Mouse (Mus musculus) embryonic facial prominence, embryonic 15.5 days (tissue): ENCODE measurements around the gene Slc25a48. TPM values are rescaled to one million over a fixed set of nuclear protein-coding genes. Genes with fewer than 3 reads are reported as not detected.

Experiments
- ATAC-seq: fragments of 200-750 bp; cut with Nextera tagmentation; 2 replicates; pipeline ENCODE4 v1.8.0; 2017; ENCODE audit warnings: low read depth, moderate TSS enrichment; ENCODE audit not compliant: insufficient number of reproducible peaks, low FRiP score, low TSS enrichment
- H3K27ac ChIP-seq: fragments of 300-500 bp; sonication (generic); replicated peaks from 2 replicates; pipeline ENCODE4 v1.5.1; 2015; ENCODE audit warnings: mild to moderate bottlenecking, inconsistent platforms
- H3K27me3 ChIP-seq: fragments of 300-500 bp; sonication (generic); 2 replicates; pipeline ENCODE4 v1.6.1; 2015; ENCODE audit warnings: inconsistent platforms
- H3K36me3 ChIP-seq: fragments of 300-500 bp; sonication (generic); 2 replicates; pipeline ENCODE4 v1.6.1; 2015; ENCODE audit warnings: mild to moderate bottlenecking, inconsistent platforms
- H3K4me1 ChIP-seq: fragments of 300-500 bp; sonication (generic); 2 replicates; pipeline ENCODE4 v1.6.1; 2015; ENCODE audit warnings: inconsistent platforms
- H3K4me2 ChIP-seq: fragments of 300-500 bp; sonication (generic); replicated peaks from 2 replicates; pipeline ENCODE4 v1.6.1; 2015; ENCODE audit warnings: mild to moderate bottlenecking, inconsistent platforms
- H3K4me3 ChIP-seq: fragments of 300-500 bp; sonication (generic); replicated peaks from 2 replicates; pipeline ENCODE4 v1.5.1; 2015; ENCODE audit warnings: mild to moderate bottlenecking, inconsistent platforms
- H3K9ac ChIP-seq: fragments of 300-500 bp; sonication (generic); 2 replicates; pipeline ENCODE4 v1.6.1; 2015; ENCODE audit warnings: inconsistent platforms
- H3K9me3 ChIP-seq: fragments of 300-500 bp; sonication (generic); replicated peaks from 2 replicates; pipeline ENCODE4 v1.6.1; 2016; ENCODE audit warnings: inconsistent platforms
- WGBS: fragments of 180-500 bp; shearing (Covaris S2); methylation state at CpG from one replicate; pipeline ENCODE4 v1.1.7; 2015; 5-methylcytosine and 5-hydroxymethylcytosine counted together
- polyA plus RNA-seq: library from polyadenylated mRNA; unstranded; fragments of >200 nt; fragmentation: Nextera tagmentation; extraction: Ambion mirVana; gene quantifications from 2 replicates; pipeline ENCODE4 v1.2.1, GENCODE M21; 2015

The Slc25a48 gene
- polyA plus RNA-seq = 1.2 and 1.3 TPM in 2 replicates

DNA sequence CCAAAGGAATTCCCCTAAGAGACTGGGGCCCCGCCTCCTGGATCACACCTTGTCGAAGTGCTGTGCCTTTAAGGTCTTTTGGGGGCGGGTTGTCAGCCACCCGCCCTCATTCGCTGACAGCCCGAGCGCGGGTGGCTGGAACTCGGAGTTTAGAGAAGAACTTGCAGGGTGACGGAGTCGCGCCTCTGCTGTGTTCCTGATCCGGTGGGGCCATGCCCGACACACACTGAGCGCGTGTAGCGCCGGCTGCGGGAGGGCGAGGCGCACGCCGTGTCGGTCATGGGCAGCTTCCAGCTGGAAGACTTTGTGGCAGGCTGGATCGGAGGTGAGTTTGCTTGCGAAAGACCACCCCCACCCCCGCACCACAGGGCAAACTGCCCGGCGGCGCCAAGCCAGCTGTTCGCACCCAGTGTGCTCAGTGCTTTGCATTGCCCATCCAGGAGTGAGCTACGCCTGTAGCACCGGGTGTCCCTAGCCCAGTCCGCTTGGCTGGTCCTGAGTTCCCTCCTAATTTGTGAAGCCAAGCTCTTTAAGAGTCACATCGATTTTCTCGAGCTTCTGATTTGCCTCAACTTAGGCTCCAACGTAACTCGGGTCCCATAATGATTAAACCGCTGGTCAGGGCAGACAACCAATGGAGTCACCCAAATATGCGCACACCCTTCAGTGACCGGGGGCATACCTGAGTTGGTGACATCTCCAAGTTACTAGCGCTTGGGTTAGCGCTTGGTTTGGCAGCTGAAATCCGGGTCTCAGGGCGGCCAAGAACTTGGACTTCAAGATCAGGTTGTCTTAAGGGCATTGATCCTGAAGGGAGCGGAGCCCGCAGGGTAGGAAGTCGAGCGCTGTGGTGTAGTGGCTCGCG is at the start of gene Slc25a48:
TSS of gene Slc25a48 (plus strand) at position 145 of the 865 bp plus-strand sequence.
- Histone ChIP-seq H3K4me2 (peak within 1 kb of the TSS; percentile 84), H3K4me3 (peak within 1 kb of the TSS; percentile 36), H3K4me1 (peaks cover 20% of the 10 kb centered on the region), H3K27me3 (peaks cover 53% of the 10 kb centered on the region), H3K36me3 (no peaks in the 10 kb centered on the region), H3K9me3 (no peaks in the 10 kb centered on the region), H3K9ac (no peak within 1 kb of the TSS), H3K27ac (no peak within 1 kb of the TSS)
- ATAC-seq = no peak
- 3% methylated on average over 51 of the region's 51 CpGs for WGBS

DNA sequence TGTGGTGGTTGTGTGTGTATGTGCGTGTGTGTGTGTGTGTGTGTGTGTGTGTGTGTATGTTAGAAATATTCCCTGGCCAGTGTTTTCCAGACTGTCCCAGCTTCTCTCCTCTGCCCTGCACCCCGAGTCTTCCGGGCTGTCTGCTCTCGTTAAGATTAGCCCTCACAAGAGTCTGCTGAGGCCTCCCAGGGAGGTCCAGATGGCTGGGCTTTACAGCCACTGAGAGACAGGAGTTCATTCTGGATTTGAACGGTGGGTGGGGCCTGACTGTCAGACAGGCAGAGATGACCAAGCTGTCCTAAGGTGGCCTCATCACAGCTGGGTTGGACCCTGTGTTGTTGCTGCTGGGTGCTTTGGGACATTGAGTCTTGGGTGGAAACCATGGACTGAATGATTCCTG is 40.6 kb upstream of the Slc25a48 start:
- no peaks in the 10 kb centered on the region for H3K9me3 ChIP-seq
- 37% methylated on average over 5 of the region's 5 CpGs for WGBS
- H3K4me2 ChIP-seq = no peak overlapping the region
- H3K27me3 ChIP-seq = no peaks in the 10 kb centered on the region
- H3K4me3 ChIP-seq = no peak overlapping the region
- no peak overlapping the region for H3K27ac ChIP-seq
- H3K36me3 ChIP-seq = no peaks in the 10 kb centered on the region
- no peak overlapping the region for H3K9ac ChIP-seq
- peaks cover 15% of the 10 kb centered on the region for H3K4me1 ChIP-seq
- no peak for ATAC-seq

DNA sequence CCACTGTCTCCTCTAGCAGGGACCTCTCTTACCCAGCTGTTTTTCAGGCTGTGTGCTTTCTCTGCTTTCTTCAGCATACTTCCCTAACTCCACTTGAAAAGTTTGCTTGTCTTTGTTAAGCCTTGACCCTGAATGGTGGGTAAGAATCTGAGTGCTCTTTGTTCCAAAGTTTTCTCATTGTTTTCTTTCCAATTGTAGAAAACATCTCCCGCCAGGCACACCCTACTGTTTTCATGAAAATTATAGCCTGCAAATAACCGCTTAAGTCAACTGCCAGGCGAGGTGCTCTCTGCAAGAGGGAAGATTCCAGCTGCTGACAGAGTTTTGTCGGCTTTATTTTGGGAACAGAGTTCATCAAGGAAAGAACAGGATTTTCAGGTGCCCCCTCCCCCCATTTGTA is 37.0 kb upstream of the Slc25a48 start:
- Histone ChIP-seq H3K4me1 (peaks cover 38% of the 10 kb centered on the region), H3K27me3 (no peaks in the 10 kb centered on the region)
- WGBS = 39% methylated on average over 4 of the region's 4 CpGs

DNA sequence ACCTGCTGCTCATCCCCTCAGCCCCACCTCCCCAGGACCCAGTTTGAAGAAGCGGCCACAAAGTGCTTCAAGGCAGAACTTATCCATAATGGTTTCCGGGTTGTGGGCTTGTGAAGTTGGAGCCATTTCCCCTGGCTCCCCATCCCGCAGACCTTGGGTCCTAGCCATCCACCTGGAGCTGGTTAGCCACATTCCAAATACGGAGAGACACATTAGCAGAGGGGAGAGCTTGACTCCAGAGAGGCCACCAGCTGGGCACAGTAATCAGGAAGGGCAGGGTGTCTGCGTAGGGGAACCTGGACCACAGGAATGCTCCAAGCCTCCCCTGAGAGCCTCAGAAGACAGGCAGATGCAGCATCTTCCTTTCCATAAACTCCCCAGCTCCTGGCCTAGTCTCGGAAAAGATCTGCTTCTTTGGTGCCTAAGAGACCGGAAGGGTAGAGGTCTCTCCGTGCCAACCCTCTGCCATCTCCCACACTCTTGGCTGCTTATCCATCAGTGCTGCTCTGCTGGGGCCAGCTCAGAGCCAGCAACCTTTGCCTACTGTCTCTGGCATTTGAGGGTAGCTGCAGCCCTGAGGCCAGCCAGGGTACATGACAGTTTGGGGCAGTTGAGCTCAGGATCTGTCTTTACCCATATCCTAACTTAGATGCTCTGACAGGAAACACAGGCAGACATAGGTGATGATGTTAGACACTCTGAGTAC is 34.6 kb upstream of the Slc25a48 start:
- H3K27me3 ChIP-seq = no peaks in the 10 kb centered on the region
- no peak overlapping the region for H3K9ac ChIP-seq
- H3K9me3 ChIP-seq = no peaks in the 10 kb centered on the region
- H3K4me3 ChIP-seq = no peak overlapping the region
- no peak overlapping the region for H3K4me2 ChIP-seq
- H3K4me1 ChIP-seq = peaks cover 33% of the 10 kb centered on the region
- H3K27ac ChIP-seq = peak overlapping the region; percentile 25
- WGBS = 32% methylated on average over 8 of the region's 8 CpGs
- peak; percentile 53; the same call in 1 of the 2 replicates for ATAC-seq
- H3K36me3 ChIP-seq = no peaks in the 10 kb centered on the region

More for the DNA sequence above, 37.0 kb upstream of the Slc25a48 start:
- no peak overlapping the region for H3K9ac ChIP-seq
- no peaks in the 10 kb centered on the region for H3K9me3 ChIP-seq
- no peak for ATAC-seq
- peak overlapping the region; percentile 36; the same call in 1 of the 2 replicates for H3K27ac ChIP-seq
- H3K36me3 ChIP-seq = no peaks in the 10 kb centered on the region
- H3K4me3 ChIP-seq = no peak overlapping the region
- H3K4me2 ChIP-seq = no peak overlapping the region

DNA sequence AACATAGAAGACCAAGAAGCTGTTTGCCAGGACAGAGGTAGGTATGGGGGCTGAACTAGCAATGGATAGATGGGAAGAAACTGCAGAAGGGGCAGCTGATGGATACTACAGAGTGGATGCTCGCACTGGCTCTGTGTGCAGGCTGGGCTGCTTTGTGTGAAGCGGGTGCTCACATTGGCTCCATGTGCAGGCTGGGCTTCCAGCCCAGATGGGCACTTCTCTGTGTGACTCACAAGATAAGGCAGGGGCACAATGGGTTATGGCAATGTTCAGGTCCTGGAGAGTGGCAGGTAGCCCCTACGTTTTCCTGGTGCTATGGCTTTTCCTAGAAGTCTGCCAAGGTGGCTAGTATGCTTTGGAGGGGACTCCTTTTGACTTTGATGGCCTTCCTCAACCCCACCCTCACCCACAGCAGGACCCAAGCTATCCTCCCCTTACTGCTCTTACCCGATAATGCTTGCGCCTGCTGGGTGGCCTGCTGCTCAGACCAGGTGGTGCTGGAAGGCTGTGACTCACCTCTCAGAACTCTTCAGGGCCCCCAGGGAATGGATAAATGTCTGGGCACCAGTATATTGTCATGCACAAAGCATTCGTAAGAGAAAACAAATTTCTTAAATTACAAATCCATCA is 33.5 kb upstream of the Slc25a48 start:
- H3K27me3 ChIP-seq = no peaks in the 10 kb centered on the region
- H3K27ac ChIP-seq = no peak overlapping the region
- H3K9ac ChIP-seq = no peak overlapping the region
- peaks cover 33% of the 10 kb centered on the region for H3K4me1 ChIP-seq
- H3K4me2 ChIP-seq = no peak overlapping the region
- no peak for ATAC-seq
- 59% methylated on average over 6 of the region's 6 CpGs for WGBS
- no peaks in the 10 kb centered on the region for H3K36me3 ChIP-seq
- H3K4me3 ChIP-seq = no peak overlapping the region
- no peaks in the 10 kb centered on the region for H3K9me3 ChIP-seq

DNA sequence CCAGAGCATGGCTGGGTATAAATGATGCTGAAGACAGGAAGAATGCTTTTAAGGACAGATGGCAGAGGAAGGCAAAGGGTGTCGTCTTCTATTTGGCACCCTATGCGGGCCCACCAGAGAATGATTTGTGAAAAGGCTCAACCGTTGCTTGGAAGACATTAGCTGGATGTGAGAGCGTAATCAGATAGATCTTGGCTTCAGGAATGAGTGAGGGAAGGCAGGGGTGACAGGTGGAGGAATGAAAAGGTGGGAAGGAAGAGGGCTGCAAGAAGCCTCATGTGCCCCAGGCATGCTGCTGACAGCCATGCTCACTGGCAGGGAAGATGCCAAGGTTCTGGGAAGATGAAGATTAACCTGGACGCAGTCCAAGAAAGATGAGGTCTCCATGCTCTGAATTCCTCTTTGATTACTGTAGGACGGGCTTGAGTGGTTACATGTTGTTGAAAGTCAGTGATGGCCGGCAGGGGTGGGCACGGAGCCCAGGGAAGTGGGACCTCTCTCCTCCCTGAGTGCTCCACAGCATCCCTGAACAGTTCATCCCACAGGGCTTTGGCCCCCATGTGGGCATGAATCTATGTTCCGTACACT is 25.8 kb upstream of the Slc25a48 start:
- no peak for ATAC-seq
- 52% methylated on average over 9 of the region's 9 CpGs for WGBS
- H3K9ac ChIP-seq = no peak overlapping the region

DNA sequence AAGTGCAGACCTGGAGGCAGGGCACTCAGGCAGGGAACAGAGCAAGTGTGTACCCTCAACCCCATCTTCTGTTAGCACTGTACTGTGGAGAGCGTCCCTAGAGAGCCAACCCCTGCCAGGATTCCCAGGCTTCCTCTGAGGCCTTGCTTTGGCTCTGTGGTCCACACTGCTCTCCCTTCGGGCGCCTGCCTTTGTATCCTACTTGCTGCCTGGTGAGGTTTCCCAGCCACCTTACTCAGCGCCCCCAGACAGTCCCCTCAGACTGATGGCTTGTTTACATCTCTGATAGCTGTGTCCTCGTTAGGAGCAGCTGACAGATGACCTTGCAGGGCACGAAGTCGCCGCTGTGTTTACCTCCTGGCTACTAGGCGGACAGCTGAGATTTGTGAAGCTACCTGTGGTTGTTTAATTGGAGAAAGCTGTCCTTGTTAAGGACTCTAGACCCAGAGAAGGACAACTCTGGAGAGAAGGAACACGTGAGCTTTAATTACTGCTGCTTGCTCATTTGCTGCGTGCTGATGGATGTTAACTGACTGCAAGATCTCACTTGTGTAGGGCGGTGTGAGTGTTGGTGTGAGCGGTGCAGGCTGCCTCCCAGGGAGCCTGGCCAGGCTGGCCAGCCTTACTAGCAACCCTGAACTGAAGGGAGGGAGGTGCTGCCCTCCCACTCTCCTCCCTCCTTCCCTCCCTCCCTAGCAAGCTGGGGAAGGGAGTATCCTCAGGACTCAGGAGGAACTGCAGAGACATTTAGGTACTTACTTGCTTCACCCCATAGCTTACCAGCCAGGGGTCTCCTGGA is 19.3 kb upstream of the Slc25a48 start:
- Histone ChIP-seq H3K4me3 (no peak overlapping the region), H3K4me2 (no peak overlapping the region), H3K9me3 (no peaks in the 10 kb centered on the region), H3K27me3 (no peaks in the 10 kb centered on the region), H3K4me1 (peaks cover 22% of the 10 kb centered on the region), H3K36me3 (no peaks in the 10 kb centered on the region), H3K27ac (no peak overlapping the region), H3K9ac (no peak overlapping the region)
- WGBS = 46% methylated on average over 13 of the region's 13 CpGs
- ATAC-seq = no peak

More for the DNA sequence above, 25.8 kb upstream of the Slc25a48 start:
- Histone ChIP-seq H3K36me3 (no peaks in the 10 kb centered on the region), H3K9me3 (0 out of 2 replicates have a peak, but pooled peaks cover 3% of the 10 kb centered on the region), H3K4me3 (no peak overlapping the region), H3K27me3 (no peaks in the 10 kb centered on the region), H3K4me1 (0 out of 2 replicates have a peak, but pooled peaks cover 9% of the 10 kb centered on the region), H3K4me2 (no peak overlapping the region), H3K27ac (0 out of 2 replicates have a peak overlapping the region, but pooled peaks have one; percentile 1)

DNA sequence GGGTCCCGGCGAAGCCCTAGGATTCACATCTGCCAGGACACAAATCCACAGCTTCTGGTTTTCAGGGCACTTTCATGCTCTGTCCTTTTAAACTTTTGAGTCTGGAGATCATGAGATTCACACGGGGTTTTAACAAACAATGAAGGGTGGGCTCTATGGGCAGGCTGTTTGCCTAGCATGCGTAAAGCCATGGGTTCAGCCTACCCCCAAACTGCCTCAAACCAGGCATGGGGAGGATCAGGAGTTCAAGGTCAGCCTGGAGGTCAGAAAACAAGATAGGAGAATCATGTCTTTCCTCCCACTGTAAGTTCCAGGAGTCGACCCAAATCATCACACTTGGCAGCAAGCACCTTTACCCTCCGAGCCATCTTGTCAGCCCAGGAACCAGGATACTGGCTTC is 18.6 kb upstream of the Slc25a48 start:
- no peak overlapping the region for H3K4me2 ChIP-seq
- no peak overlapping the region for H3K9ac ChIP-seq
- no peak for ATAC-seq
- H3K4me3 ChIP-seq = no peak overlapping the region
- WGBS = 68% methylated on average over 6 of the region's 6 CpGs
- H3K9me3 ChIP-seq = no peaks in the 10 kb centered on the region
- no peak overlapping the region for H3K27ac ChIP-seq
- peaks cover 22% of the 10 kb centered on the region for H3K4me1 ChIP-seq
- H3K36me3 ChIP-seq = no peaks in the 10 kb centered on the region
- H3K27me3 ChIP-seq = no peaks in the 10 kb centered on the region

DNA sequence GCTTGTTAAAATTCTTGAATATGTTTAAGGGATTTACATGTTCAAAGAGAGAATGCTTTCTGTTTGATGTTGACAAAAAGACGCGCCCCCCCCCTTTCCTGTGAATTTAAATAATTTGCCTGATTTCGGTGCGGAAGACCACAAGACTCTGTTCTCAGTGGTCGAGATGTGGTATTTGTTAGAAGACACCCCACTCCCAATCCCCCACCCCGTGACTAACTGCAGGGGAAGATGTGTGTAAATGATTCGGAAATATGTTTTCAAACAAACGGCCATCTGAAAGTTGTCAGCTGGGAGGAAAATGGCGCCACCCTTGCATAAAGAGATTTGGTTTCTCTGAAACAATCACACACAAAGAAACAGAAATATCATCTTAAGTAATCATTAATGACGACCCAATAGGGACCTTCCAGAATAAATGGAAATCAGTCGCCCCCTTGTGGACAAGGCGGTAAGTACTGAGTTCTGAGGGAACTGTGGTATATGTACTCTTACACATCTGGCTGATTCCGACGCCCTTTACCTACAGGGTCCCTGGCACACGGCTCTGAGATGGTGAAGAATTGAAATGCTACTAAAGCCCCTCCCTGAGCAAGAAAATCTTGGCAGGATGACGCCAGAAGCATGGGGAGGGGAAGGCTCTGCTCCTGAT is 16.0 kb upstream of the Slc25a48 start:
- Histone ChIP-seq H3K36me3 (no peaks in the 10 kb centered on the region), H3K9ac (no peak overlapping the region), H3K27ac (peak overlapping the region; percentile 36), H3K4me3 (no peak overlapping the region; the same call in 1 of the 2 replicates), H3K9me3 (no peaks in the 10 kb centered on the region), H3K27me3 (no peaks in the 10 kb centered on the region), H3K4me1 (peaks cover 22% of the 10 kb centered on the region), H3K4me2 (peak overlapping the region; percentile 39)
- ATAC-seq = peak; percentile 48; the same call in 1 of the 2 replicates
- 7% methylated on average over 16 of the region's 16 CpGs for WGBS

DNA sequence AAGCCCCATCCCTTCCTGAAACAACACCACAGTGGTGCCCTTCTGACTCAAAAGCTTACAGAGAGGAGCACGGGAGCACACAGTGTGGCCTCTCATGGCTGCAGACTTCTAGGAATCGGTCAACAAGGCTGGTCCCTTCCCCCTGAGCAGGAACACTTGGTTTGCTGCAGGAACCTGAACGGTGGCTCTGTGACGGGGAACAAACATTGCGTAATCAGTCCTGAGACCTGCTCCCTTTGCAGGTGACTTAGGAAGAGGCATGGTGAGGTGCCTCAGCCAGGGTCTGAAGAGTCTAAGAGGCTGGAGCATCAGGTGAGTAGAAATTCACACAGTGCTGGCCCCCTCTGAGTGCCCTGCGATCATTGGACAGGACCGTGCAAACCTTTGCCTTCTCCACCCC is 12.2 kb upstream of the Slc25a48 start:
- no peak overlapping the region for H3K4me3 ChIP-seq
- 82% methylated on average over 7 of the region's 7 CpGs for WGBS
- no peaks in the 10 kb centered on the region for H3K27me3 ChIP-seq
- no peak overlapping the region for H3K4me2 ChIP-seq
- no peaks in the 10 kb centered on the region for H3K9me3 ChIP-seq
- H3K9ac ChIP-seq = no peak overlapping the region
- H3K27ac ChIP-seq = no peak overlapping the region
- H3K36me3 ChIP-seq = no peaks in the 10 kb centered on the region
- peaks cover 20% of the 10 kb centered on the region for H3K4me1 ChIP-seq
- no peak for ATAC-seq
